Mouse (Mus musculus) forebrain, embryonic 12.5 days (tissue): ENCODE measurements around the gene Il17f. TPM values are rescaled to one million over a fixed set of nuclear protein-coding genes. Genes with fewer than 3 reads are reported as not detected.

ENCODE experiments used
- ATAC-seq: fragments of 200-750 bp; cut with Nextera tagmentation; 2 replicates; pipeline ENCODE4 v1.8.0; 2017; ENCODE audit warnings: moderate TSS enrichment; ENCODE audit not compliant: low FRiP score
- H3K27ac ChIP-seq: fragments of 300-500 bp; sonication (generic); 2 replicates; pipeline ENCODE4 v1.5.1; 2016; ENCODE audit warnings: mild to moderate bottlenecking
- H3K27me3 ChIP-seq: fragments of 300-500 bp; sonication (generic); 2 replicates; pipeline ENCODE4 v1.6.1; 2016; ENCODE audit warnings: mild to moderate bottlenecking
- H3K36me3 ChIP-seq: fragments of 300-500 bp; sonication (generic); replicated peaks from 2 replicates; pipeline ENCODE4 v1.6.1; 2016; ENCODE audit warnings: mild to moderate bottlenecking
- H3K4me1 ChIP-seq: fragments of 300-500 bp; sonication (generic); 2 replicates; pipeline ENCODE4 v1.6.1; 2016
- H3K4me2 ChIP-seq: fragments of 300-500 bp; sonication (generic); 2 replicates; pipeline ENCODE4 v1.6.1; 2016; ENCODE audit warnings: mild to moderate bottlenecking, moderate library complexity
- H3K4me3 ChIP-seq: fragments of 300-500 bp; sonication (generic); replicated peaks from 2 replicates; pipeline ENCODE4 v1.5.1; 2016; ENCODE audit warnings: mild to moderate bottlenecking
- H3K9ac ChIP-seq: fragments of 300-500 bp; sonication (generic); 2 replicates; pipeline ENCODE4 v1.6.1; 2016; ENCODE audit warnings: mild to moderate bottlenecking
- H3K9me3 ChIP-seq: fragments of 300-500 bp; sonication (generic); 2 replicates; pipeline ENCODE4 v1.6.1; 2016
- WGBS: fragments of 180-500 bp; shearing (Covaris S2); methylation state at CpG from one replicate; pipeline ENCODE4 v1.1.7; 2016; 5-methylcytosine and 5-hydroxymethylcytosine counted together
- polyA plus RNA-seq: library from polyadenylated mRNA; unstranded; fragments of >200 nt; fragmentation: Nextera tagmentation; extraction: Ambion mirVana; gene quantifications from 2 replicates; pipeline ENCODE4 v1.2.1, GENCODE M21; 2016

Il17f gene
- polyA plus RNA-seq, 1 experiment from 2014 or later, result 0.43 TPM

DNA sequence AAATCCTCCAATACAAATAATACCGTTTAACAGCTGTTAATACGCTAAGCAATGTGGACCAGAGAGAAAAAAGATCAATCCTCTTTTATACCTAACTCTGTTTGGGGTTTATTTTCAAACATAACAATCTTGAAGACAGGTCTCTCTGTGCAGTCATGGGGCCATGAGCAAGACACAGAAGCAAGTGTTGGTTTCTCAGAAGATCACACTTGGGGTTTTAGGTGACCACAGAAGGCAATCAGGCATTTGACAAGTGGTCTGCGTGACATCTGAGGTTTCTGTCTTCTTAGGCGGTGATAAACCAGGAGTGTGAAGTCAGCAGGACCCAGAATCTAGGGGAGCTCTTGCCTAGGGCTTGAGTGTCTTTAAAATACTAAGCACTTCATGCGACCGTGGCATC, 23.9 kb downstream of the Il17f start:
- H3K4me2 ChIP-seq, result no peak overlapping the region
- H3K27me3 ChIP-seq, result no peaks in the 10 kb centered on the region
- no peak overlapping the region for H3K27ac ChIP-seq
- no peak overlapping the region for H3K4me3 ChIP-seq
- no peaks in the 10 kb centered on the region for H3K9me3 ChIP-seq
- WGBS, result 83% methylated on average over 6 of the region's 6 CpGs
- ATAC-seq, result no peak
- H3K9ac ChIP-seq, result no peak overlapping the region
- no peaks in the 10 kb centered on the region for H3K36me3 ChIP-seq
- H3K4me1 ChIP-seq, result no peaks in the 10 kb centered on the region

DNA sequence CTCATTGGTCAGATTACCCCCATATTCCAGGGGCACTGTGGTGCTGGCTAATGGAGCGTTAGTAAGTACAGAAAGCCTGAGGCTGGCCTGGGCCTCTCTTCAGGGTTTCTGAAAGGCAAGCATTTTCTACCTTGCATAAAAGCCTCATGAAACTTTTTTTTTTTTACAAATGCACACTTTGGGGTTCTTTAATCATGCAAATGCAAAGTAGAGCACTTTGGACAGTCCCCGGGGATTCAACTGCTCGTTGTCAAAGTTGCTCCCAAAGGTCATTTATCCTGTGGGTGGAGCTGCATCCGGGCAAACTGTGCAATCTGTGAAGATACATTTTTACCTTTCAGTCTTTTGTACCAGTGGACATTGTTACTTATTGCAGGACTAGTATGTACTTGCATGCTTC, 29.0 kb downstream of the Il17f start:
- Histone ChIP-seq H3K9ac (no peak overlapping the region), H3K4me3 (no peak overlapping the region), H3K27me3 (no peaks in the 10 kb centered on the region), H3K27ac (no peak overlapping the region), H3K4me2 (no peak overlapping the region), H3K4me1 (no peaks in the 10 kb centered on the region), H3K36me3 (no peaks in the 10 kb centered on the region), H3K9me3 (no peaks in the 10 kb centered on the region)
- WGBS, result 37% methylated on average over 4 of the region's 4 CpGs
- no peak for ATAC-seq

DNA sequence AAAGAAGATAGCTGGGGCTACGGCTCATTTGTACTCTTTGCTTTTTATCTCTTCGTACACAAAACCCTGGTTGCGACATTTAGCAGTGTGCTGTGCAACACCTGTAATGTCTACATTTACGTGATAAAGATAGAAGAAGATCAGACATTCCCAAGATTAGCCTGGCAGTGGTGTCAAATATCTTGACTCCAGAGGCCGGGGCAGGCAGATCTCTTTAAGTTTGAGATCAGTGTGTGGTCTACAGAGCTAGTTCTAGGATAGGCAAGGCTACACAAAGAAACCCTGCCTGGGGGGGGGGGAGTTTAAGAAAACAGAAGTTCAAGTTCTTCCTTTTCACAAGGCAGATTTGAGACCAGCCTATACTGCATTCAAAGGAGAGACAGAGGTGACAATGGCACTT, 30.1 kb downstream of the Il17f start:
- 85% methylated on average over 5 of the region's 5 CpGs for WGBS
- ATAC-seq, result no peak
- no peaks in the 10 kb centered on the region for H3K27me3 ChIP-seq

DNA sequence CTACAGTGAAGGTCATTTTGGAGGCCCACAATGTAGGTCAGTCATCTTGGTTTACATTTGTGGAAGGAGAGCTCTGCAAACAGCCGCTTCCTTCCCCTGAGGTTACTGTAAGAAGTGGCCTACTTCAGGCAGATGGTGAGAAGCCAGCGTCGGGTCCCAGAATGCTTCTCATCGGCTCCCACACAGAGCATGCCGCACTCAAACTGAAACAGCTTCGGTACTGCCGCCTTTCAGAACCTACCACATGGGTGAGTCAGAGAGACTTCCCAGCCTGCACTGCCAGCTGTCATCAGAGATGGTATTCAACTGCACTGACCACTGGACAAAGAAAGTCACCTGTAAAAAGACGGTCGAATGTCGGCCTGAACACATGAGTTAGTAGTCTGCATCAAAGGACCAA, 30.6 kb downstream of the Il17f start:
- 85% methylated on average over 10 of the region's 10 CpGs for WGBS
- H3K4me1 ChIP-seq, result no peaks in the 10 kb centered on the region
- ATAC-seq, result no peak

More for the DNA sequence above, 30.1 kb downstream of the Il17f start:
- no peak overlapping the region for H3K4me3 ChIP-seq
- H3K9ac ChIP-seq, result no peak overlapping the region
- no peaks in the 10 kb centered on the region for H3K4me1 ChIP-seq
- H3K36me3 ChIP-seq, result no peaks in the 10 kb centered on the region
- H3K9me3 ChIP-seq, result no peaks in the 10 kb centered on the region
- no peak overlapping the region for H3K27ac ChIP-seq
- H3K4me2 ChIP-seq, result no peak overlapping the region

DNA sequence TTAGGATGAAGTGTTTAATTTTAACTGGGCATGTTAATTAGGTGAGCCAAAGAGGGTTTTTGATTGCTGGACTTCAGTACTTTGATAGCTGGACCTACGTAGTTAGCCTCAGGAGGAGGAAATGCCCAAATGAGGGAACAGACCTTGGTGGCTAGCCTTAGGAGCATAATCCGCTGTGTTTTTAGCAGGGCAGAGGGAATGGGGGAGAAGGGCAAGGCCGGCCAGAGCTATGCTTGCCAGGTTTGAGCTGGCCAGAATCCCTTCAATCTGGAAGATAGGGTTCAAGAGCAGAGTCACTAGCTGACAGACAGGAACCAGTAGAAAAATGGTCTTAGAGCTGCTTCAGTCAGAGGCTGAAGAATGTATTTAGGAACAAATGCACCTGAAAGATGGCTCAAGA, 32.8 kb downstream of the Il17f start:
- Histone ChIP-seq H3K9ac (no peak overlapping the region), H3K27ac (no peak overlapping the region), H3K9me3 (no peaks in the 10 kb centered on the region), H3K27me3 (no peaks in the 10 kb centered on the region), H3K4me2 (no peak overlapping the region), H3K4me1 (no peaks in the 10 kb centered on the region), H3K4me3 (no peak overlapping the region), H3K36me3 (no peaks in the 10 kb centered on the region)
- WGBS, result 86% methylated on average over 3 of the region's 3 CpGs
- ATAC-seq, result no peak

More for the DNA sequence above, 30.6 kb downstream of the Il17f start:
- Histone ChIP-seq H3K27ac (no peak overlapping the region), H3K4me2 (no peak overlapping the region), H3K36me3 (no peaks in the 10 kb centered on the region), H3K27me3 (no peaks in the 10 kb centered on the region), H3K9ac (no peak overlapping the region), H3K4me3 (no peak overlapping the region), H3K9me3 (no peaks in the 10 kb centered on the region)

DNA sequence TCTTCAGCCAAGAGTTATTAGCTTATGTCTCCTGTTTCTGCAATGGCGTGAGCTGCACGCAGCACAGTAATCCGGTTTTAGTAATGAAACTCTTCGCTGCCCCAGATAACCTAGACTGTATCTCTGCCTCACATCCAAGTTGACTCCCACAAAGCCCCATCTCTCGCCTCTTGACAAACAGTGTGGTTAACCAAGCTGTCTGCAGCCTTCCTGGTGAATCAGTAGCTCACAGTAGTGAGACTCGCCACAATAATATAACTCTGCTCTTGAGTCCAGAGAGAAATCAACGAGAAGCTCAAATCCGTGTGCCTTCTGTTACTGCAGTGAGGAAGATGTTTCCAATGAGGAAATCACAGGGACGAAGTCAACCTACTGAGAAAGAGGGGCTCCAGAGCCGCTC, 36.0 kb downstream of the Il17f start:
- no peak overlapping the region for H3K4me3 ChIP-seq
- H3K4me2 ChIP-seq, result no peak overlapping the region
- ATAC-seq, result no peak
- H3K36me3 ChIP-seq, result no peaks in the 10 kb centered on the region
- H3K4me1 ChIP-seq, result no peaks in the 10 kb centered on the region
- no peak overlapping the region for H3K27ac ChIP-seq
- 90% methylated on average over 10 of the region's 10 CpGs for WGBS
- H3K9me3 ChIP-seq, result 0 out of 2 replicates have a peak, but pooled peaks cover 3% of the 10 kb centered on the region
- H3K9ac ChIP-seq, result no peak overlapping the region
- H3K27me3 ChIP-seq, result no peaks in the 10 kb centered on the region

DNA sequence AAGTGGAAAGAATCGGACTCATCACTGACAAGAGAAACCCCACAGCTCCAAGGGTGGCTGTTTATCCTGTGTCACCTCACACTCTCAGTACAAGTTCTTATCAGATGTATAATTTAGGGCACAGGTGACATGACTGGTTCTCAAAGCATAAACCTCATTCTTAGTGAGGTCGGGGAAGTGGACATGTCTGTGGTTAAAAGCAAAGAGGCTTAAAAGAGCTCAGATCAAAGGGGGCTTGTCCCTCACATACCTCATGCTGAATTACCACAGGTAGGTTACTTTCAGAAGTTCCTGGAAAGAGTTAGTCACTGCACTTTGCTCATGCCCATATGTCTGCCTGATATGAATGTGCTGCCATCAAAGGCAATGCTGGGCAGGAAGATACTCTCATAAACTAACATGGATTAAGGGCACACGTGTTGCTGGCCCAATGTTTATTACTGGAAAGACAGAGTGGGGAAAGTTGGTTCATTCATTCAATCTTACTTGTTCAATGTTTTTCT, 49.9 kb downstream of the Il17f start:
- Histone ChIP-seq H3K4me3 (no peak overlapping the region), H3K9me3 (no peaks in the 10 kb centered on the region), H3K9ac (no peak overlapping the region), H3K27me3 (no peaks in the 10 kb centered on the region), H3K36me3 (no peaks in the 10 kb centered on the region), H3K4me2 (no peak overlapping the region), H3K4me1 (no peaks in the 10 kb centered on the region), H3K27ac (no peak overlapping the region)
- no peak for ATAC-seq
- 84% methylated on average over 3 of the region's 3 CpGs for WGBS

DNA sequence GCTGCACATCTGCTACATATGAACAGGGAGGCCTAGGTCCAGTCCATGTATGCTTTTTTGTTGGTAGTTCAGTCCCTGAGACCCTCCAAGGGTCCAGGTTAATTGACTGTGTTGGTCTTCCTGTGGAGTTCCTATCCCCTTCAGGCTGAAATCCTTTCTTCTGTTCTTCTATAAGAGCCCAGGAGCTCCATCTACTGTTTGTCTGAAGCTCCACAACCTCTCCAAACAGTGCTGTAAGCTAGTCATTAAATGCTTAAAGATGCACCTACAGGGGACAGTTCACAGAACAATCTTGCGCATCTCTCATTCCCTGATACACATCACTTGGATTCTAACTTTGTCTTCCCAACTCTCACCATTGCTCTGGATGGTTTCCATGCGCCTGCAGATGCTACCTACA, 51.9 kb downstream of the Il17f start:
- no peaks in the 10 kb centered on the region for H3K4me1 ChIP-seq
- H3K27me3 ChIP-seq, result no peaks in the 10 kb centered on the region
- no peaks in the 10 kb centered on the region for H3K36me3 ChIP-seq
- no peak overlapping the region for H3K27ac ChIP-seq
- no peak overlapping the region for H3K4me2 ChIP-seq
- H3K9ac ChIP-seq, result no peak overlapping the region
- no peak for ATAC-seq
- H3K9me3 ChIP-seq, result no peaks in the 10 kb centered on the region
- no peak overlapping the region for H3K4me3 ChIP-seq
- 91% methylated on average over 2 of the region's 2 CpGs for WGBS

DNA sequence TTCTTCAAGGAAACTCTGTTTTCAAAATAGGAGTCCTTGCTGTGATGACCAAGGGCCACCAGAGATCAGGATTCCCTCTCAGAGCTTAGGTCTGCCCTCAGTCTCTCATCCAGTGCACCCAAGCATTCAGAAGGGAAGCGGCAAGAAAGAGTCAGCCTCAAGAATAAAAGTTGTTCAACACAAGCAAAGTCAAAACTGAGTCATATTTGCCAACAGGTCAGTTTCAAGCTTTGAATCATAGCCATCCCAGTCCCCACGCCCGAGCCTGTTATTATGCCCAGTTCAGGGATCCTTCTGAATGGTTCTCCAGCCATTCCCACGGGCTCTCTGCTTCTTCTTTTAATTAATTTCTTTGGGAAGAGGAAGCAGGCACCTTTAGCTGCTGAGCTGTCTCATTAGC, 53.8 kb downstream of the Il17f start:
- Histone ChIP-seq H3K4me1 (no peaks in the 10 kb centered on the region), H3K27ac (no peak overlapping the region), H3K4me2 (no peak overlapping the region), H3K4me3 (no peak overlapping the region), H3K9me3 (no peaks in the 10 kb centered on the region), H3K27me3 (no peaks in the 10 kb centered on the region), H3K9ac (no peak overlapping the region), H3K36me3 (no peaks in the 10 kb centered on the region)
- no peak for ATAC-seq
- 71% methylated on average over 4 of the region's 4 CpGs for WGBS

DNA sequence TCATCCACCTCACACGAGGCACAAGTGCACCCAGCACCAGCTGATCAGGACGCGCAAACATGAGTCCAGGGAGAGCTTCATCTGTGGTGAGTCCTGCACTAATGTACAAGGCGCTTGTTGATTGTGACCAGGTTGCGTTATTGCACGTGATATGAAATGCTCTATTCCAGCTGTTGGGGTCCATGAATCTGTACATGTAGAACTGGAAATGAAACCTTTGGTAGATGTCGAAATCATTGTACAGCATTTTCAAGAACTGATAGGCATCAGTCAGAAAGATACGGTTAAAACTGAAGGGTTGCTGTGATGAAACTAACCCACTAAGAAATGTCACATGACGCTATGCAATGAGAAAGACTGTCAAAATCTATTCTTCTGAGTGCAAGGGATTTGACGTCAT, 59.5 kb downstream of the Il17f start, which contains the start of gene Il17a:
Gene Il17a (plus strand): TSS at position 3 of the 400 bp plus-strand sequence.
- Histone ChIP-seq H3K9me3 (no peaks in the 10 kb centered on the region; the same call in 1 of the 2 replicates), H3K4me2 (no peak within 1 kb of the TSS), H3K4me3 (no peak within 1 kb of the TSS), H3K4me1 (no peaks in the 10 kb centered on the region), H3K27ac (no peak within 1 kb of the TSS), H3K27me3 (no peaks in the 10 kb centered on the region), H3K9ac (no peak within 1 kb of the TSS), H3K36me3 (no peaks in the 10 kb centered on the region)
- ATAC-seq, result no peak
- WGBS, result 91% methylated on average over 10 of the region's 10 CpGs

Other genes with a start within 250 kb of the Il17f start
- 0.01 TPM in 1 of 2 replicates, not detected in the other for gene Pkhd1, start 172.6 kb downstream of the Il17f start, polyA plus RNA-seq
- not detected in 2 replicates for gene Il17a, start 59.7 kb downstream of the Il17f start, polyA plus RNA-seq
- gene Mcm3, start 29.7 kb upstream of the Il17f start, polyA plus RNA-seq, result 159 and 165 TPM in 2 replicates
- 11.6 and 14.0 TPM in 2 replicates for gene Paqr8, start 100.0 kb upstream of the Il17f start, polyA plus RNA-seq
- gene Efhc1, start 161.0 kb upstream of the Il17f start, polyA plus RNA-seq, result 2.0 and 2.9 TPM in 2 replicates